Mouse (Mus musculus): ENCODE data around the gene Zdhhc19.

Gene Zdhhc19

DNA sequence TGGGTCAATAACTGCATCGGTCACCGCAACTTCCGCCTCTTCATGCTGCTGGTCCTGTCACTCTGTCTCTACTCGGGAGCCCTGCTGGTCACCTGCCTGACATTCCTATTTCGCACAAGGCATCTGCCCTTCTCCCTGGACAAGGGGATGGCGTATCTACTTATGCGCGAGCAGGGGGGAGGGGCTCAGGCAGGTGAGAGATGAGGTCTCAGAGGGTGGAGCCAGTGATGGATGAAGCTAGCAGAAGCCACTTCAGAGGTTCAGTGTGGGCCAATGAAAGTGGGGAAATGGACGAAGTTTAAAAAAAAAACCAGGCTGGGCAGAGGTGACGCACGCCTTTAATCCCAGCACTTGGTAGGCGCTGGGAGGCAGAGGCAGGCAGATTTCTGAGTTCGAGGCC, 2.9 kb downstream of the Zdhhc19 start:
- H3K36me3 ChIP-seq (ENCODE audit: insufficient read depth, low read length), result no peaks in the 10 kb centered on the region
- 0 out of 2 replicates have a peak, but pooled peaks cover 4% of the 10 kb centered on the region for H3K27me3 ChIP-seq (ENCODE audit: insufficient read depth, low read length)
- H3K9me3 ChIP-seq (ENCODE audit: low read length), result peaks cover 2% of the 10 kb centered on the region; the same call in 1 of the 2 replicates
- peaks cover 72% of the 10 kb centered on the region for H3K4me1 ChIP-seq (replicated peaks; ENCODE audit: low read depth, low read length)
- peak overlapping the region; percentile 68 for H3K4me3 ChIP-seq (replicated peaks; ENCODE audit: low read length)
- TF ChIP-seq CTCF (conservative IDR thresholded peaks at IDR 0.05; ENCODE audit: low read length) (no peak), POU5F1 (IDR thresholded peaks at IDR 0.05; ENCODE audit: borderline replicate concordance, low read length) (no peak), NANOG (IDR thresholded peaks at IDR 0.05; ENCODE audit: borderline replicate concordance, low read length) (no peak)

DNA sequence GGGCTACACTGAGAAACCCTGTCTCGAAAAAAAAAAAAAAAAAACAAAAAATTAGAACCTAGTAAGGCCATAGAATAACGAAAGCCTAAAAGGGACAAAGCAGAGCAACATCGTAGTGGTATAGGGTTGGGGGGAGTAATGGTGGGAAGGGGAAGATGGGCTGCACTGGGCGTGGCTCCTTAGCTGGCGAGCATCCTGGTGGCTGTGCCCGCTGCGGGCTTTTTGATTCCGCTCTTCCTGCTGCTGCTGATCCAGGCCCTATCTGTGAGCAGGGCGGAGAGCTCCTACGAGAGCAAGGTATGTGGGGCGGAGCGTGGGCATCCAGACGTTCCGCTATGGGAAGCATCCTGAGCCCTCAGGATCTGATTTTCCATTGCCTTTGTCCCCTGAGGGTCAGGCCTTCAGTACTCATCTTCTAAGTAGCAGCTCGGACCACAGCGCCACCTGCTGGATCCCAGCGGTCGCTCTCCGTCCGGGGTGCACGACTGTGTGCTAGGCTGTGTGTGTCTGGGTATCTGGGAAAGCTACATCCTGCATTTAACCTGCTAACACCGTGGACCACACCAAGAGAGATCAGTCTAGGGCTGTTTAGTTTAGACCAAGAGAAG, 3.5 kb downstream of the Zdhhc19 start:
- no peaks in the 10 kb centered on the region for H3K36me3 ChIP-seq (ENCODE audit: insufficient read depth, low read length)
- peak overlapping the region; percentile 68 for H3K4me3 ChIP-seq (replicated peaks; ENCODE audit: low read length)
- H3K9me3 ChIP-seq (ENCODE audit: low read length), result no peaks in the 10 kb centered on the region
- H3K4me1 ChIP-seq (replicated peaks; ENCODE audit: low read depth, low read length), result peaks cover 75% of the 10 kb centered on the region
- 0 out of 2 replicates have a peak, but pooled peaks cover 4% of the 10 kb centered on the region for H3K27me3 ChIP-seq (ENCODE audit: insufficient read depth, low read length)
- no peak for TF ChIP-seq NANOG (IDR thresholded peaks at IDR 0.05; ENCODE audit: borderline replicate concordance, low read length)
- TF ChIP-seq POU5F1 (IDR thresholded peaks at IDR 0.05; ENCODE audit: borderline replicate concordance, low read length), result no peak
- peak; percentile 92 for TF ChIP-seq CTCF (conservative IDR thresholded peaks at IDR 0.05; ENCODE audit: low read length)

DNA sequence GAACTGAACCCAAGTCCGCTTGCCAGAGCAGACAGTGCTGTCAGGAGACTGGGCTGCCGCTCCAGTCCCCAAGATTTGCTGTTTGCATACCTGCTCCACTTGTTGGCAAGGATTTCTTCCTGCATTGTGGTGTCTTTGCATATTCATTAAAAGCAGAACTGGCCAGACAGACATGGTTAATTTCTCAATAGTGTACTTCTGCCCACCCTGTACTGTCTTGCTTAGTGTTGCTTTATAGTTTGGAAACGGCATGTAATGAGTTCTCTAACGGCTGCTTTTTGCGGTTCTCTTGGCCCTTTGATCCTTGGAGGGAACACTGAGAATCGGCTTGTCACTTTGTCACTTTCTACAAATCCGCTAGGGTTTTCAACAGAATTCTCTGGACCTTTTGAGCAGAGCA, 5.4 kb downstream of the Zdhhc19 start:
- Histone ChIP-seq H3K27me3 (ENCODE audit: insufficient read depth, low read length) (0 out of 2 replicates have a peak, but pooled peaks cover 4% of the 10 kb centered on the region), H3K4me1 (replicated peaks; ENCODE audit: low read depth, low read length) (peaks cover 89% of the 10 kb centered on the region), H3K9me3 (ENCODE audit: low read length) (no peaks in the 10 kb centered on the region), H3K36me3 (ENCODE audit: insufficient read depth, low read length) (no peaks in the 10 kb centered on the region), H3K4me3 (replicated peaks; ENCODE audit: low read length) (no peak overlapping the region)
- TF ChIP-seq NANOG (IDR thresholded peaks at IDR 0.05; ENCODE audit: borderline replicate concordance, low read length) (no peak), POU5F1 (IDR thresholded peaks at IDR 0.05; ENCODE audit: borderline replicate concordance, low read length) (no peak), CTCF (conservative IDR thresholded peaks at IDR 0.05; ENCODE audit: low read length) (no peak)

DNA sequence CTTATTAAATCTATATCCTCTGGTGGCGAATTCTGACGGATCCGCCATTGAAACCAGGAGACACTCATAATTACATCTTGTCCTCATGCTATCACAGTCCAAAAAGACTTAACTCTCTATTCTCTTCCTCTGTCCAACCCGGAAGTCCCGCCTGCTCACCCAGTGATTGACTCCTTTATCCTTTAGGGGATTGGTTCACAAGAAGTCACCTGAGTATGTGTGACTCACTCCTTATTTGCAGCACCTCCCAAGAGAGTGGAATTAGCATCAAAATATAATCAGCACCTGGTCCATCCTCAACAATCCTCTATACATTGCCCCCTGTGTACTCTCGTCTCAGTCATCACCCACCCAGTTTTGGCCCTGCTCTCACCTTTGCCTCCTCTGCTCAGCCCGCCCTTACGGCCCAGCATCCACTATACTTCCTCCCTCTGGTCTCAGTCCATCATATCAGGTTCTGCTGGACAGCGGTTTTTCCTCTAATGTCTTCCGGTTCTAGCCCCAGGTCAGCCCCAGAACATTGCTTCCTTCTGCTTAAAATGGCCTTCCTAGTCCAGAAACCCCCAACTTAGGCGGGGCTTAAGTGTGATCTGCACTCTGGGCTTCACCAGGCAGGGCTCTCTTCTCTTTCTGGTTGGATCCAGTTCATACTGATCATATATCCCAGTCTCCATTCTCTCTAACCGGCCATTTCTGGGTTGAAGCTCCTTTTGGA, 6.7 kb downstream of the Zdhhc19 start:
- Histone ChIP-seq H3K4me1 (replicated peaks; ENCODE audit: low read depth, low read length) (peaks cover 89% of the 10 kb centered on the region), H3K27me3 (ENCODE audit: insufficient read depth, low read length) (0 out of 2 replicates have a peak, but pooled peaks cover 4% of the 10 kb centered on the region), H3K4me3 (replicated peaks; ENCODE audit: low read length) (peak overlapping the region; percentile 59), H3K36me3 (ENCODE audit: insufficient read depth, low read length) (no peaks in the 10 kb centered on the region), H3K9me3 (ENCODE audit: low read length) (no peaks in the 10 kb centered on the region)
- TF ChIP-seq POU5F1 (IDR thresholded peaks at IDR 0.05; ENCODE audit: borderline replicate concordance, low read length) (no peak), CTCF (conservative IDR thresholded peaks at IDR 0.05; ENCODE audit: low read length) (no peak), NANOG (IDR thresholded peaks at IDR 0.05; ENCODE audit: borderline replicate concordance, low read length) (no peak)

DNA sequence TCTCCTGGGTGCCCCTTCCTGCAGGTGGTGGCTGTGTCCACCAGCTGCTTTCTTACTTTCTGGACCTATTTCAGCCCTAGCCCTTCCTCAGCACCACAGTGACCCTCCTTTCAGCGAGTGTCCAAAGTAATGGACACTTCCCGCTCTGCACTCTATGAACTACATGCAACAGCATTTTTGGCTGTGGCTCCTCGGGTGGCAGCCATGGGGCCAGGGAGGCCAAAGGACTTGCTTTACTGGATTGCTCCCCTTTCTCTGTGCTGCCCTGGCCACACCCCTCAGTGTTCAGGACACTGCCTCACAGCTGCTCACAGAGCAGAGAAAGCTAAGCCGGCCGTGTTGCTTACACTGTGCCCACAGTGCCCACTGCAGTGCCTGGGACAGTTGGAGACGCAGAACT, 7.6 kb downstream of the Zdhhc19 start:
- Histone ChIP-seq H3K9me3 (ENCODE audit: low read length) (no peaks in the 10 kb centered on the region), H3K27me3 (ENCODE audit: insufficient read depth, low read length) (no peaks in the 10 kb centered on the region), H3K36me3 (ENCODE audit: insufficient read depth, low read length) (no peaks in the 10 kb centered on the region), H3K4me1 (replicated peaks; ENCODE audit: low read depth, low read length) (peaks cover 89% of the 10 kb centered on the region), H3K4me3 (replicated peaks; ENCODE audit: low read length) (peak overlapping the region; percentile 18)
- TF ChIP-seq POU5F1 (IDR thresholded peaks at IDR 0.05; ENCODE audit: borderline replicate concordance, low read length), result no peak

DNA sequence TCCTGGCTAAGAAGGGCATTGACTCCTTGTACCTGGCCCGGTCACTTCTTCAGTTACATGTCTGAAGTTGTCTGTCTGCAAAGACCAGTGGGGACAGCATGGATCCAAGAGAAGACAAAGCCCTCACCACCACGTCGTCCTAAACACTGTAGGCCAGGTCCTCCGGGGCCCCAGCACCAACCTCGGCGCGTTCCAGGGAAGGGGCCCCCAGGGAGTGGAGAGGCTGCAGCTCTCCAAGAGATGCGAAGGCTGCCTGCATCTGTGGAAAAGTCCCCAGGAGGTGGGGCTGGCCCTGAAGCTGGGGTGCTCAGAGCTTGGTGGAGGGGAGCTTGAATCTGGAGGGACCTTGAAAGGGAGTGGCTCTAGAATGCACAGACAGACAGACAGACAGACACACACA, 10.2 kb downstream of the Zdhhc19 start:
- H3K36me3 ChIP-seq (ENCODE audit: insufficient read depth, low read length), result no peaks in the 10 kb centered on the region
- TF ChIP-seq NANOG (IDR thresholded peaks at IDR 0.05; ENCODE audit: borderline replicate concordance, low read length) (no peak), CTCF (conservative IDR thresholded peaks at IDR 0.05; ENCODE audit: low read length) (no peak), POU5F1 (IDR thresholded peaks at IDR 0.05; ENCODE audit: borderline replicate concordance, low read length) (no peak)
- H3K27me3 ChIP-seq (ENCODE audit: insufficient read depth, low read length), result no peaks in the 10 kb centered on the region
- no peak overlapping the region for H3K4me3 ChIP-seq (replicated peaks; ENCODE audit: low read length)
- H3K4me1 ChIP-seq (replicated peaks; ENCODE audit: low read depth, low read length), result peaks cover 91% of the 10 kb centered on the region
- H3K9me3 ChIP-seq (ENCODE audit: low read length), result no peaks in the 10 kb centered on the region; the same call in 1 of the 2 replicates

DNA sequence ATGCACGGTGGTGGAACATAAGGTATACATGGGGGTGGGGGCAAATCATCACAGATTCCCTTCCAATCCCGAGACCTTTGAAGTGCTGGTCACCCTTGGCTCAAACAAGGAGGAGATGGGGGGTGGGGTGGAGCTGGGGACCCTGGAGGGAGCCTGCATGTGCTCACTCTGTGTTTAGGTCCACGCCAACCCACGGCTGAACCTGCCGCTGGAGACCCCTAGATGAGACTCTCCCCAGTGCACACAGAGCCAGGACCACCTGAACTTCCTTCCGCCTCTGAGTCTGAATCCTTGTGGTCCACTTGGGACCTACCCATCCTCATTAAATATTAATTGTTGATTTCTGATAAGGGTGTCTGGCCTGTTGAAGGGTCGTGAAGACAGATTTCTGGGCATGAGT, 10.8 kb downstream of the Zdhhc19 start:
- Histone ChIP-seq H3K36me3 (ENCODE audit: insufficient read depth, low read length) (no peaks in the 10 kb centered on the region), H3K4me1 (replicated peaks; ENCODE audit: low read depth, low read length) (peaks cover 91% of the 10 kb centered on the region), H3K27me3 (ENCODE audit: insufficient read depth, low read length) (no peaks in the 10 kb centered on the region), H3K9me3 (ENCODE audit: low read length) (peaks cover 3% of the 10 kb centered on the region; the same call in 1 of the 2 replicates), H3K4me3 (replicated peaks; ENCODE audit: low read length) (no peak overlapping the region)
- no peak for TF ChIP-seq NANOG (IDR thresholded peaks at IDR 0.05; ENCODE audit: borderline replicate concordance, low read length)
- no peak for TF ChIP-seq CTCF (conservative IDR thresholded peaks at IDR 0.05; ENCODE audit: low read length)
- no peak for TF ChIP-seq POU5F1 (IDR thresholded peaks at IDR 0.05; ENCODE audit: borderline replicate concordance, low read length)

DNA sequence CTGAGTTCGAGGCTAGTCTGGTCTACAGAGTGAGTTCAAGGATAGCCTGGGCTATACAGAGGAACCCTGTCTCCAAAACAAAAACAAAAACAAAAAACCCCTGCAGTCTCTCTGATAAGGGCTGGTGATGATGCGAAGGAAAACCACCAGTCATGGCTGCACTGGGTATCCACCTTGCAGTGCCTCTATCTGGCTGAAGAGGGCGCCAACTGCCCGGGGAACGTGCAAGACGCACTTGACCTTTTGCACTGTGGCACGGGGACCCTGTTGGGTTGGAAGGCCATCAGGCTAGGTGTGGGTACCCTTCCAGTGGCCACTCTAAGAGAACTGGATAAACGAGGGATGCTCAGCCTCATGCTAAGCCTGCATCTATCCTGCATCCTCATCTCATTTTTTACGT, 11.3 kb downstream of the Zdhhc19 start:
- Histone ChIP-seq H3K4me1 (replicated peaks; ENCODE audit: low read depth, low read length) (peaks cover 91% of the 10 kb centered on the region), H3K36me3 (ENCODE audit: insufficient read depth, low read length) (no peaks in the 10 kb centered on the region), H3K4me3 (replicated peaks; ENCODE audit: low read length) (no peak overlapping the region), H3K9me3 (ENCODE audit: low read length) (peaks cover 8% of the 10 kb centered on the region), H3K27me3 (ENCODE audit: insufficient read depth, low read length) (no peaks in the 10 kb centered on the region)
- TF ChIP-seq CTCF (conservative IDR thresholded peaks at IDR 0.05; ENCODE audit: low read length) (peak; percentile 98), POU5F1 (IDR thresholded peaks at IDR 0.05; ENCODE audit: borderline replicate concordance, low read length) (no peak)
